Mouse (Mus musculus) heart, postnatal 36 days (tissue): ENCODE data around the gene Gatd1. TPM values are rescaled to one million over a fixed set of nuclear protein-coding genes. Genes with fewer than 3 reads are reported as not detected.
"Not testable (repeated sequence)": the region's sequence is repeated elsewhere in the genome, so short reads cannot be mapped to it uniquely, and the experiment has no call there.

Experiments used
- DNase-seq, 2 experiments: peaks; one replicate each; pipeline ENCODE4 v3.0.0; 2021 to 2022
- intact Hi-C: fragments of 180-260 bp; cut with DNase I; formaldehyde crosslinking; loops from one replicate; pipeline ENCODE4 v1.15.1; 2025
- total RNA-seq, 2 experiments: library from RNA; stranded (reverse); gene quantifications; 2 replicates each; pipeline ENCODE4 v1.2.3; 2021

Gene Gatd1
- 10 to 100 TPM; 14.9 to 16.7 TPM for total RNA-seq

- DNase-seq = peak; percentile 99
- intact Hi-C loops = loop anchor here (5.0 kb wide), 1 partner anchor 43 kb away; the partner anchor contains the start of gene Pnpla2
These were observed at the start of gene Gatd1 for GRCm38 (mm10) chr7:141413809-141414584. Gatd1 (minus strand) TSS chr7:141414136.

- intact Hi-C loops = loop anchor here (10.0 kb wide), 1 partner anchor 518 kb away; the partner anchor contains the start of gene Pgghg
- peak in 1 of 2 experiments; percentile 46 for DNase-seq
These were observed 48.4 kb upstream of the Gatd1 start for GRCm38 (mm10) chr7:141462333-141462821.

GRCm38 (mm10) chr7:141461521-141462332 lies 47.8 kb upstream of the Gatd1 start:
- intact Hi-C loops = loop anchor here (10.0 kb wide), 1 partner anchor 517 kb away; the partner anchor contains the start of gene Pgghg
- DNase-seq = peak; percentile 45 to 57

- DNase-seq = peak; percentile 49 to 55
- intact Hi-C loops = loop anchor here (10.0 kb wide), 1 partner anchor 516 kb away; the partner anchor contains the start of gene Pgghg
These were observed 46.6 kb upstream of the Gatd1 start, which contains the start of gene Cracr2b for GRCm38 (mm10) chr7:141460391-141461113. Cracr2b (plus strand) TSS chr7:141461094.

- intact Hi-C loops = loop anchor here (10.0 kb wide), 1 partner anchor 515 kb away; the partner anchor contains the start of gene Pgghg
- peak in 1 of 2 experiments; percentile 31 for DNase-seq
These were observed 46.1 kb upstream of the Gatd1 start for GRCm38 (mm10) chr7:141460001-141460390.

GRCm38 (mm10) chr7:141459301-141459711 lies 45.4 kb upstream of the Gatd1 start:
- intact Hi-C loops = loop anchor here (5.0 kb wide), 1 partner anchor 47 kb away; the partner anchor contains the start of gene Gatd1
- DNase-seq = peak; percentile 14 to 42

GRCm38 (mm10) chr7:141458661-141459060 lies 44.7 kb upstream of the Gatd1 start:
- peak in 1 of 2 experiments; percentile 22 for DNase-seq

GRCm38 (mm10) chr7:141457986-141458660 lies 44.2 kb upstream of the Gatd1 start:
- peak; percentile 66 to 71 for DNase-seq
- intact Hi-C loops = loop anchor here (5.0 kb wide), 1 partner anchor 46 kb away; the partner anchor contains the start of gene Gatd1

More at GRCm38 (mm10) chr7:141458661-141459060, 44.7 kb upstream of the Gatd1 start:
- intact Hi-C loops = loop anchor here (5.0 kb wide), 1 partner anchor 46 kb away; the partner anchor contains the start of gene Gatd1

GRCm38 (mm10) chr7:141457236-141457635 lies 43.3 kb upstream of the Gatd1 start:
- intact Hi-C loops = loop anchor here (5.0 kb wide), 1 partner anchor 45 kb away; the partner anchor contains the start of gene Gatd1

GRCm38 (mm10) chr7:141456739-141457138 lies 42.8 kb upstream of the Gatd1 start:
- intact Hi-C loops = loop anchor here (5.0 kb wide), 1 partner anchor 44 kb away; the partner anchor contains the start of gene Gatd1
- DNase-seq = peak; percentile 41 to 63

More at GRCm38 (mm10) chr7:141457236-141457635, 43.3 kb upstream of the Gatd1 start:
- DNase-seq = no peak

GRCm38 (mm10) chr7:141455610-141456314 lies 41.8 kb upstream of the Gatd1 start:
- intact Hi-C loops = loop anchor here (1.0 to 5.0 kb wide), 2 partner anchors 12 to 43 kb away; partner anchors contain the start of genes Cd151 and Gatd1
- peak; percentile 77 to 87 for DNase-seq

GRCm38 (mm10) chr7:141454967-141455551 lies 41.1 kb upstream of the Gatd1 start, which contains the start of gene Pnpla2:
Pnpla2 (plus strand) TSS chr7:141455198.
- DNase-seq = peak; percentile 94
- intact Hi-C loops = loop anchor here (1.0 to 5.0 kb wide), 2 partner anchors 12 to 43 kb away; partner anchors contain the start of genes Cd151 and Gatd1

GRCm38 (mm10) chr7:141453636-141454035 lies 39.7 kb upstream of the Gatd1 start:
- intact Hi-C loops = no loop called here

GRCm38 (mm10) chr7:141451928-141452327 lies 38.0 kb upstream of the Gatd1 start:
- intact Hi-C loops = no loop called here
- DNase-seq = no peak

More at GRCm38 (mm10) chr7:141453636-141454035, 39.7 kb upstream of the Gatd1 start:
- DNase-seq = no peak

GRCm38 (mm10) chr7:141447110-141447991 lies 33.4 kb upstream of the Gatd1 start, which contains the start of gene Rplp2:
Rplp2 (plus strand) TSS chr7:141447370.
- peak; percentile 92 to 97 for DNase-seq
- intact Hi-C loops = no loop called here

GRCm38 (mm10) chr7:141446374-141446773 lies 32.4 kb upstream of the Gatd1 start:
- DNase-seq, intact Hi-C loops: not testable (repeated sequence)
